Mouse (Mus musculus) macrophage (primary cell): ENCODE measurements around the gene Ago4. TPM values are rescaled to one million over a fixed set of nuclear protein-coding genes. Genes with fewer than 3 reads are reported as not detected.

ENCODE experiments used
- H3K27ac ChIP-seq: fragments of 350-480 bp; formaldehyde crosslinking; 2 replicates; pipeline ENCODE4 v1.9.0; 2021
- H3K36me3 ChIP-seq: fragments of 350-480 bp; formaldehyde crosslinking; 2 replicates; pipeline ENCODE4 v1.9.0; 2021; ENCODE audit errors: inconsistent target
- H3K4me3 ChIP-seq: fragments of 350-480 bp; formaldehyde crosslinking; 2 replicates; pipeline ENCODE4 v1.9.0; 2021; ENCODE audit errors: inconsistent target
- H3K79me2 ChIP-seq: fragments of 350-480 bp; formaldehyde crosslinking; 2 replicates; pipeline ENCODE4 v1.9.0; 2021; ENCODE audit errors: inconsistent target
- WGBS: methylation state at CpG from one replicate; pipeline ENCODE4 v1.1.7; 2026; ENCODE audit warnings: inconsistent platforms; ENCODE audit not compliant: missing documents; 5-methylcytosine and 5-hydroxymethylcytosine counted together
- polyA plus RNA-seq: library from polyadenylated mRNA; stranded (reverse); fragments of 250-400 nt; gene quantifications from 3 replicates; pipeline ENCODE4 v1.2.4, GENCODE M21; 2018; ENCODE audit warnings: inconsistent platforms

Ago4 gene
- polyA plus RNA-seq, 1 experiment from 2014 or later, result 6.6 TPM

GRCm38 (mm10) chr4:126473031-126473430 is 60.2 kb downstream of the Ago4 start:
- no peaks in the 10 kb centered on the region for H3K79me2 ChIP-seq
- no peaks in the 10 kb centered on the region for H3K36me3 ChIP-seq
- WGBS, result 71% methylated on average over 5 of the region's 5 CpGs
- H3K4me3 ChIP-seq, result no peak overlapping the region
- H3K27ac ChIP-seq, result no peak overlapping the region

GRCm38 (mm10) chr4:126469334-126469733 is 63.9 kb downstream of the Ago4 start:
- WGBS, result 100% methylated on average over 1 of the region's 1 CpGs
- no peak overlapping the region for H3K27ac ChIP-seq
- peaks cover 26% of the 10 kb centered on the region; the same call in 1 of the 2 replicates for H3K79me2 ChIP-seq
- no peaks in the 10 kb centered on the region for H3K36me3 ChIP-seq
- H3K4me3 ChIP-seq, result no peak overlapping the region

- Histone ChIP-seq H3K4me3 (no peak overlapping the region; the same call in 1 of the 2 replicates), H3K27ac (no peak overlapping the region)
Observed at GRCm38 (mm10) chr4:126468925-126469324, 64.3 kb downstream of the Ago4 start.

GRCm38 (mm10) chr4:126468285-126468901 is 64.9 kb downstream of the Ago4 start, which contains the start of gene Ago1:
Gene Ago1, minus strand, starts transcription at chr4:126468583.
- WGBS, result 1% methylated on average over 50 of the region's 55 CpGs
- Histone ChIP-seq H3K4me3 (peak within 1 kb of the TSS; percentile 93), H3K27ac (peak within 1 kb of the TSS; percentile 40), H3K79me2 (peaks cover 36% of the 10 kb centered on the region; the same call in 1 of the 2 replicates), H3K36me3 (no peaks in the 10 kb centered on the region)

More at GRCm38 (mm10) chr4:126468925-126469324, 64.3 kb downstream of the Ago4 start:
- H3K79me2 ChIP-seq, result peaks cover 31% of the 10 kb centered on the region; the same call in 1 of the 2 replicates
- no peaks in the 10 kb centered on the region for H3K36me3 ChIP-seq
- WGBS, result 9% methylated on average over 8 of the region's 8 CpGs

- 4% methylated on average over 19 of the region's 25 CpGs for WGBS
- Histone ChIP-seq H3K27ac (peak overlapping the region; percentile 40), H3K4me3 (peak overlapping the region; percentile 93), H3K79me2 (peaks cover 39% of the 10 kb centered on the region; the same call in 1 of the 2 replicates), H3K36me3 (no peaks in the 10 kb centered on the region)
Observed at GRCm38 (mm10) chr4:126467721-126468284, 65.5 kb downstream of the Ago4 start.

- H3K27ac ChIP-seq, result no peak overlapping the region
- WGBS, result 91% methylated on average over 8 of the region's 8 CpGs
- peaks cover 48% of the 10 kb centered on the region; the same call in 1 of the 2 replicates for H3K79me2 ChIP-seq
- H3K4me3 ChIP-seq, result no peak overlapping the region
- no peaks in the 10 kb centered on the region for H3K36me3 ChIP-seq
Observed at GRCm38 (mm10) chr4:126466251-126466750, 67.0 kb downstream of the Ago4 start.

GRCm38 (mm10) chr4:126465843-126466242 is 67.4 kb downstream of the Ago4 start:
- Histone ChIP-seq H3K79me2 (peaks cover 51% of the 10 kb centered on the region; the same call in 1 of the 2 replicates), H3K36me3 (no peaks in the 10 kb centered on the region), H3K4me3 (no peak overlapping the region), H3K27ac (no peak overlapping the region)
- WGBS, result 65% methylated on average over 7 of the region's 8 CpGs

GRCm38 (mm10) chr4:126464892-126465235 is 68.4 kb downstream of the Ago4 start:
- WGBS, result 93% methylated on average over 2 of the region's 2 CpGs

GRCm38 (mm10) chr4:126464189-126464891 is 68.9 kb downstream of the Ago4 start:
- Histone ChIP-seq H3K4me3 (no peak overlapping the region), H3K79me2 (peaks cover 54% of the 10 kb centered on the region; the same call in 1 of the 2 replicates), H3K36me3 (peaks cover 9% of the 10 kb centered on the region; the same call in 1 of the 2 replicates), H3K27ac (no peak overlapping the region)
- 56% methylated on average over 4 of the region's 4 CpGs for WGBS

More at GRCm38 (mm10) chr4:126464892-126465235, 68.4 kb downstream of the Ago4 start:
- Histone ChIP-seq H3K27ac (no peak overlapping the region), H3K4me3 (no peak overlapping the region), H3K79me2 (peaks cover 54% of the 10 kb centered on the region; the same call in 1 of the 2 replicates), H3K36me3 (peaks cover 4% of the 10 kb centered on the region; the same call in 1 of the 2 replicates)

- no peaks in the 10 kb centered on the region; the same call in 1 of the 2 replicates for H3K79me2 ChIP-seq
- WGBS, result 89% methylated on average over 7 of the region's 7 CpGs
- H3K27ac ChIP-seq, result no peak overlapping the region
- H3K4me3 ChIP-seq, result no peak overlapping the region
- peaks cover 63% of the 10 kb centered on the region for H3K36me3 ChIP-seq
Observed at GRCm38 (mm10) chr4:126455441-126455840, 77.8 kb downstream of the Ago4 start.

GRCm38 (mm10) chr4:126454547-126455254 is 78.6 kb downstream of the Ago4 start:
- peaks cover 57% of the 10 kb centered on the region for H3K36me3 ChIP-seq
- no peaks in the 10 kb centered on the region for H3K79me2 ChIP-seq
- H3K27ac ChIP-seq, result no peak overlapping the region
- 93% methylated on average over 5 of the region's 5 CpGs for WGBS
- no peak overlapping the region for H3K4me3 ChIP-seq

- H3K36me3 ChIP-seq, result peaks cover 49% of the 10 kb centered on the region
- H3K27ac ChIP-seq, result no peak overlapping the region
- no peaks in the 10 kb centered on the region for H3K79me2 ChIP-seq
- 100% methylated on average over 1 of the region's 1 CpGs for WGBS
- no peak overlapping the region for H3K4me3 ChIP-seq
Observed at GRCm38 (mm10) chr4:126450268-126450667, 83.0 kb downstream of the Ago4 start.

- 84% methylated on average over 7 of the region's 7 CpGs for WGBS
- Histone ChIP-seq H3K79me2 (no peaks in the 10 kb centered on the region), H3K27ac (no peak overlapping the region), H3K36me3 (peaks cover 34% of the 10 kb centered on the region), H3K4me3 (no peak overlapping the region)
Observed at GRCm38 (mm10) chr4:126447126-126447525, 86.1 kb downstream of the Ago4 start.

- 100% methylated on average over 3 of the region's 3 CpGs for WGBS
- H3K27ac ChIP-seq, result no peak overlapping the region
- no peak overlapping the region for H3K4me3 ChIP-seq
- H3K36me3 ChIP-seq, result peaks cover 40% of the 10 kb centered on the region
- H3K79me2 ChIP-seq, result no peaks in the 10 kb centered on the region
Observed at GRCm38 (mm10) chr4:126444528-126444927, 88.7 kb downstream of the Ago4 start.
